Mouse (Mus musculus): Measurements from ENCODE around the gene Atp2b1. TPM values are rescaled to one million over a fixed set of nuclear protein-coding genes. Genes with fewer than 3 reads are reported as not detected.
A peak's percentile ranks its signal among the peaks of the same experiment; 100 is the strongest.
"Not testable (repeated sequence)": the region's sequence is repeated elsewhere in the genome, so short reads cannot be mapped to it uniquely, and the experiment has no call there.

The Atp2b1 gene
- polyA plus RNA-seq, 1 experiment = 113 TPM

GRCm38 (mm10) chr10:98991964-98992363 lies 77.8 kb downstream of the Atp2b1 start:
- no peak for TF ChIP-seq POLR2A (IDR thresholded peaks at IDR 0.05; ENCODE audit: borderline replicate concordance, insufficient read depth, low read length)
- no peak for TF ChIP-seq CTCF (IDR thresholded peaks at IDR 0.05; ENCODE audit: borderline replicate concordance, insufficient read depth, low read depth, low read length)
- no peaks in the 10 kb centered on the region for H3K4me1 ChIP-seq (ENCODE audit: control insufficient read depth, insufficient read depth, low read length)
- no peaks in the 10 kb centered on the region for H3K27me3 ChIP-seq (ENCODE audit: control insufficient read depth, insufficient read depth, low read length)
- H3K4me3 ChIP-seq (replicated peaks; ENCODE audit: insufficient read depth, low read depth, low read length) = no peak overlapping the region
- WGBS = 93% methylated on average over 3 of the region's 3 CpGs
- no peak overlapping the region for H3K27ac ChIP-seq (ENCODE audit: insufficient read depth, low read length)
- no peak for DNase-seq

DNA sequence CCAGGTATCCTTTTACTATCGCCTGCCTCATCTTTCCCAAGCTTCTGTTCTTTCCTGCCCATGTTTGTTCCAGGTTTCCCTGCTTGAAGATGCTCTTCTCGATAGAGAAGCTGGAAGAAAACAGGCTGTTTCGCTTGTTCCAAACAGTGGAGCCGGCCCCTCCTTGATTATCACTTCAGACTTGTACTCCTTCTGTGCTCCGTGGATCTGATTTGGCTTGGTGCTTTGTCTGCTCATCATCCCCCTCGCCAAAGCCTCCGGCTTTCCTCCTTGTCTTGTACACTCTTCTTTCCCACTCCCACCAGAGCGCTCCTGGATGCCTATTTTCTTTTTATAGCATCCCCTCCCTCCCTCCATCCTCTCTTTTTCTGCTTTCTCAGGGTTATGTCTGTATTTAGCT lies 79.0 kb downstream of the Atp2b1 start:
- DNase-seq = no peak

DNA sequence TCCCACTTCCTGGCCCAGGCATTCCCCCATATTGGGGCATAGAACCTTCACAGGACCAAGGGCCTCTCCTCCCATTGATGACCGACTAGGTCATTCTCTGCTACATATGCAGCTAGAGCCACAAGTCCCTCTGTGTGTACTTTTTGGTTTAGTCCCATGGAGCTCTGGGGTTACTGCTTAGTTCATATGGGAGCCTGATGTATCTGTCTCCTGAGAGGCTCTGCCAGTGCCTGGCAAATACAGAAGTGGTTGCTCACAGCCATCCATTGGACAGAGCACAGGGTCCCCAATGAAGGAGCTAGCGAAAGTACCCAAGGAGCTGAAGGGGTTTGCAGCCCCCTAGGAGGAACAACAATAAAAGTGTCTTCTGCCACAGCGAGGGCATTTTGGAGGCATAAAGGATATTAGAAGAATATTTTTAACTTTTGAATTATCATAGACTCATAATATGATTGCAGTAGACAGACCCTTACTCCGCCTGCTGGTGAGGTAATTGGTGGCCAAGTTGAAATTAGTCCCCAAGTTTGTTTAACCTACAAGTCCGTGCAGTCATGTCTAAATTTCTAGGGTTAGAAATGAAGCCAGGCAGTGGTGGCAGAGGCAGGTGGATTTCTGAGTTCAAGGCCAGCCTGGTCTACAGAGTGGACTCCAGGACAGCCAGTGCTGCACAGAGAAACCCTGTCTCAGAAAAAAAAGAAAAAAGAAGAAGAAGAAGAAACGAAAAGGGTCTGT lies 81.0 kb downstream of the Atp2b1 start:
- 86% methylated on average over 6 of the region's 6 CpGs for WGBS
- H3K27ac ChIP-seq (ENCODE audit: insufficient read depth, low read length); H3K27me3 ChIP-seq (ENCODE audit: control insufficient read depth, insufficient read depth, low read length); H3K4me3 ChIP-seq (replicated peaks; ENCODE audit: insufficient read depth, low read depth, low read length); DNase-seq; H3K4me1 ChIP-seq (ENCODE audit: control insufficient read depth, insufficient read depth, low read length): not testable (repeated sequence)

More for the DNA sequence above, 79.0 kb downstream of the Atp2b1 start:
- no peaks in the 10 kb centered on the region for H3K27me3 ChIP-seq (ENCODE audit: control insufficient read depth, insufficient read depth, low read length)
- TF ChIP-seq CTCF (IDR thresholded peaks at IDR 0.05; ENCODE audit: borderline replicate concordance, insufficient read depth, low read depth, low read length) = no peak
- TF ChIP-seq POLR2A (IDR thresholded peaks at IDR 0.05; ENCODE audit: borderline replicate concordance, insufficient read depth, low read length) = no peak
- WGBS = 80% methylated on average over 8 of the region's 8 CpGs
- H3K4me1 ChIP-seq (ENCODE audit: control insufficient read depth, insufficient read depth, low read length) = no peaks in the 10 kb centered on the region
- no peak overlapping the region for H3K4me3 ChIP-seq (replicated peaks; ENCODE audit: insufficient read depth, low read depth, low read length)
- H3K27ac ChIP-seq (ENCODE audit: insufficient read depth, low read length) = peak overlapping the region; percentile 20; the same call in 1 of the 2 replicates

DNA sequence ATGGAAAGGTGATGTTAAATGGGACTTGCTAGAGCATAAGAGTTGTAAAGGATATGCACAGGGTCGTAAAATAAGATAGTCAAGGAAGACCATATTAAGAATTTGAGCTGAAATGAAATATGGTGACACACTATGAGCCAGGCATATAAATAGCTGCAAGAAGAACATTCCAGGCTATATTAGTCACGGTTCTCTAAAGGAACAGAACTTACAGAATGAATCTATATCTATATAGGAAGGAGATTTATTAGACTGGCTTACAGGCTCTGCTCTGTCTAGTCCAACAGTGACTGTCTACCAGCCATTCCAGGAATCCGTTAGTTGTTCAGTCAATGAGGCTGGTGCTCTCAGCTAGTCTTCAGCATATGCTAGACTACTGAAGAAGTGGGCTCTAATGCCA lies 90.7 kb downstream of the Atp2b1 start:
- Histone ChIP-seq H3K4me3 (replicated peaks; ENCODE audit: insufficient read depth, low read depth, low read length) (no peak overlapping the region), H3K4me1 (ENCODE audit: control insufficient read depth, insufficient read depth, low read length) (no peaks in the 10 kb centered on the region), H3K27ac (ENCODE audit: insufficient read depth, low read length) (no peak overlapping the region), H3K27me3 (ENCODE audit: control insufficient read depth, insufficient read depth, low read length) (no peaks in the 10 kb centered on the region)
- WGBS = 95% methylated on average over 3 of the region's 3 CpGs
- DNase-seq = no peak
- no peak for TF ChIP-seq CTCF (IDR thresholded peaks at IDR 0.05; ENCODE audit: borderline replicate concordance, insufficient read depth, low read depth, low read length)
- no peak for TF ChIP-seq POLR2A (IDR thresholded peaks at IDR 0.05; ENCODE audit: borderline replicate concordance, insufficient read depth, low read length)

- H3K4me1 ChIP-seq (ENCODE audit: control insufficient read depth, insufficient read depth, low read length) = no peaks in the 10 kb centered on the region
- TF ChIP-seq POLR2A (IDR thresholded peaks at IDR 0.05; ENCODE audit: borderline replicate concordance, insufficient read depth, low read length) (no peak), CTCF (IDR thresholded peaks at IDR 0.05; ENCODE audit: borderline replicate concordance, insufficient read depth, low read depth, low read length) (no peak)
- H3K27me3 ChIP-seq (ENCODE audit: control insufficient read depth, insufficient read depth, low read length) = no peaks in the 10 kb centered on the region
- 73% methylated on average over 3 of the region's 3 CpGs for WGBS
- H3K27ac ChIP-seq (ENCODE audit: insufficient read depth, low read length) = no peak overlapping the region
- DNase-seq = no peak
- no peak overlapping the region for H3K4me3 ChIP-seq (replicated peaks; ENCODE audit: insufficient read depth, low read depth, low read length)
Observed at GRCm38 (mm10) chr10:99011084-99011483, 96.9 kb downstream of the Atp2b1 start.

DNA sequence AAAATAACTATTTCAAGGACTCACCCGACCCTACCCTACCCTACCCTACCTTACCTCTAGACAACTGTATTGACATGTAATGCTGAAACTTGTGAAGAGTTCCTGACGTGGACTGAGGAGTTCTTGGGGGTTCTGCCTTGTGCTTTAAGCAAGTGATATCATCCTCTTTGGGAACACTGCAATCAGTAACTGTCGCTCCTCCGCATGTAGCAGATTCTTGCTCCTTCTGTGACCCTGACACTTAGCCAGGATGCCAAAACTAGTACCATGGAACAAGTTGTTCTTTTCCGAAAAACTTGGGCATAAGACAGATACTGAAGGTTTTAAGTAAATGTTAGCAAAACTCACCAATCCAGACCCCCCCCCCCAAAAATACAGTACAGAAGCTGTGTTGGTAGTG lies 97.9 kb downstream of the Atp2b1 start:
- DNase-seq = no peak
- Histone ChIP-seq H3K27me3 (ENCODE audit: control insufficient read depth, insufficient read depth, low read length) (no peaks in the 10 kb centered on the region), H3K4me3 (replicated peaks; ENCODE audit: insufficient read depth, low read depth, low read length) (no peak overlapping the region), H3K27ac (ENCODE audit: insufficient read depth, low read length) (no peak overlapping the region), H3K4me1 (ENCODE audit: control insufficient read depth, insufficient read depth, low read length) (no peaks in the 10 kb centered on the region)
- TF ChIP-seq POLR2A (IDR thresholded peaks at IDR 0.05; ENCODE audit: borderline replicate concordance, insufficient read depth, low read length) = no peak
- no peak for TF ChIP-seq CTCF (IDR thresholded peaks at IDR 0.05; ENCODE audit: borderline replicate concordance, insufficient read depth, low read depth, low read length)
- WGBS = 91% methylated on average over 5 of the region's 5 CpGs

- 80% methylated on average over 13 of the region's 13 CpGs for whole genome bisulfite sequencing
- H3K4me1 ChIP-seq (ENCODE audit: control insufficient read depth, insufficient read depth, low read length) = no peaks in the 10 kb centered on the region
- H3K4me3 ChIP-seq (replicated peaks; ENCODE audit: insufficient read depth, low read depth, low read length) = no peak overlapping the region
- no peaks in the 10 kb centered on the region for H3K27me3 ChIP-seq (ENCODE audit: control insufficient read depth, insufficient read depth, low read length)
- TF ChIP-seq CTCF (IDR thresholded peaks at IDR 0.05; ENCODE audit: borderline replicate concordance, insufficient read depth, low read depth, low read length) (no peak), POLR2A (IDR thresholded peaks at IDR 0.05; ENCODE audit: borderline replicate concordance, insufficient read depth, low read length) (no peak)
- DNase-seq = no peak
- H3K27ac ChIP-seq (ENCODE audit: insufficient read depth, low read length) = no peak overlapping the region
Observed at GRCm38 (mm10) chr10:99014737-99015136, 100.5 kb downstream of the Atp2b1 start.

GRCm38 (mm10) chr10:99016996-99017395 lies 102.8 kb downstream of the Atp2b1 start:
- Histone ChIP-seq H3K27ac (ENCODE audit: insufficient read depth, low read length) (no peak overlapping the region), H3K4me3 (replicated peaks; ENCODE audit: insufficient read depth, low read depth, low read length) (no peak overlapping the region), H3K4me1 (ENCODE audit: control insufficient read depth, insufficient read depth, low read length) (no peaks in the 10 kb centered on the region), H3K27me3 (ENCODE audit: control insufficient read depth, insufficient read depth, low read length) (no peaks in the 10 kb centered on the region)
- WGBS = 89% methylated on average over 5 of the region's 5 CpGs
- DNase-seq = no peak
- TF ChIP-seq POLR2A (IDR thresholded peaks at IDR 0.05; ENCODE audit: borderline replicate concordance, insufficient read depth, low read length) = no peak

Measured in cerebellum, adult 2 months (tissue).